Mouse (Mus musculus) cortical plate, adult 2 months (tissue): ENCODE measurements around the gene Ankrd33.

Experiments used
- CTCF ChIP-seq: fragments of 200-500 bp; IDR thresholded peaks from 2 replicates; pipeline ENCODE4 v1.5.1; 2011; ENCODE audit warnings: mild to moderate bottlenecking, control low read depth, low read length; ENCODE audit not compliant: insufficient read depth; ENCODE audit errors: extremely low read depth
- POLR2A ChIP-seq: fragments of 200-500 bp; IDR thresholded peaks from 2 replicates; pipeline ENCODE4 v1.6.1; 2011; ENCODE audit warnings: mild to moderate bottlenecking, low read length, control low read depth; ENCODE audit not compliant: insufficient read depth; ENCODE audit errors: extremely low read depth

DNA sequence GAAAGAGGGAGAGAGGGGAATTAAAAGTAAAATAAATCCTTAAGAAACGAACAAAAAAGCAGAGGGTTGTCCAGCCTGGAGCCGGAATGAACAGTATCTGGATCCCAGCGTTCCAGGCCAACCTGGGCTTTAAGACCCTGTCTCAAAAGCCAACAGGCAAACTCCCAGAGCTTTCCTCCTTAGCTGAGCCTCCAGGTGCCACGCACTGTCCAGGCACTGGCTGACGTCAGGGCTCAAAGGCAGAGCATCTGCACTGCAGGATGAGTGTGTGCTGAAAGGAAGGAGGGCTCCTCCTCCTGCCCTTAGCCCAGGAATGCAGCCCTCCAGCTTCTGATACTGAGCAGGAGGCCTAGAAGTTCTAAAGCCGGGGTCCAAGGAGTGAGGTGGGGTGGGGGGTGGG, 21.6 kb upstream of the Ankrd33 start:
- no peak for TF ChIP-seq CTCF
- no peak for TF ChIP-seq POLR2A
